Mouse (Mus musculus) neural tube, embryonic 10.5 days (tissue): ENCODE results near the gene Slc8a2.

Experiments used
- DNase-seq: peaks from one replicate; pipeline ENCODE4 v3.0.0-alpha.2; 2017; ENCODE audit warnings: low spot score; ENCODE audit errors: extremely low spot score

Slc8a2 gene

GRCm38 (mm10) chr7:16208781-16209665 is 79.4 kb downstream of the Slc8a2 start:
- no peak for DNase-seq
